Mouse (Mus musculus): ENCODE data around the gene Mt2. TPM values are rescaled to one million over a fixed set of nuclear protein-coding genes. Genes with fewer than 3 reads are reported as not detected.

The Mt2 gene
- polyA plus RNA-seq (2014; fragmentation: Illumina TruSeq; extraction: RNeasy Lipid Tissue Mini Kit (QIAGEN cat#74804); ENCODE audit: low read depth, low replicate concordance) = 9.5 TPM

DNA sequence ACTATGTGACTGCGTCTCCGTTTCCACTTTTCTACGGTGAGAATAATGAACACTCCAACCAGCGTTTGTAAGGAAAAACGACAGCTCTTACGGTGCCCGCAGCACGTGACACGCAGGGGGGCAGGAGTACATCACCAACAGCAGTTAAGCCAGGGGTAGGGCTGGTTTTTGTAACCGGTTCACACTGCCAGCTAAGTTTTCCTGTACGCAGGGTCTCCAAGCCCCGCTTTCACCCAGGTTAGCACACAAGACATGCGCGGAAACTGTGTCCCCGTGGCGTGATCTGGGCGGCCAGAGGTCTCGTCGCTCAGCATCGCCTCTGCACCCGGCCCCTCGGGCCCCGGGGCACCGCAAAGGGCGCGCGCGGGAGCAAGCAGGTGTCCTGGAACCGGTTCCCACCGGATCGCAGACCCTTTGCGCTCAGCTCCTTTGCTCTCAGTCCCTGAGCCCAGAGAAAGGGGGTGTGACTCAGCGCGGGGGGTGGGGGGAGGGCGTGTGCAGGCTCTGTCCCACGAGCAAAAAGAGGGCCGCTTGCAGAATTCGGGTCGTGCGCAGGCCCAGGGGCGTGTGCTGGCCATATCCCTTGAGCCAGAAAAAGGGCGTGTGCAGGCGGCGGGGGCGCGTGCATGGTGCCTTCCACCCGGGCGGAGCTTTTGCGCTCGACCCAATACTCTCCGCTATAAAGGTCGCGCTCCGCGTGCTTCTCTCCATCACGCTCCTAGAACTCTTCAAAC lies at the start of gene Mt2:
Gene Mt2 (plus strand): TSS at position 590 of the 734 bp plus-strand sequence.

DNA sequence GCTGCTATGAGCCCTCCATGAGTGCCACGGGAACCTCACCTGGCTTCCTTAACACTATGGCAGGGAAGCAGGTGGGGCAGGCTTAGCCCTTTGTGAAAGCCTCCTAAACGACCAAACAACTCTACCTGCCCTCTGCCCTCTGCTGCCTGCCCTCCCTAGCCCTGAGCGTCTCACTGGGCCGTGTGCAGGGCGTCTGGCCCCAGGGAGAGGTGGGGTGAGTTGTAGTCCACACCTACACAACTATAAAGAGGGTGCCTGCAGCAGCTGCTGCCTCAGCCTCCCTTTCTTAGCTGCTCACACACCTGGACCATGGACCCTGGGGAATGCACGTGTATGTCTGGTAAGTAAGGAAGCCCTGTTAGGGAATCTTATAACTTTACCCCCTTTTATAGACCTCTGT lies 35.5 kb upstream of the Mt2 start, which contains the start of gene Mt4:
Gene Mt4 (plus strand): TSS at position 265 of the 400 bp plus-strand sequence.

DNA sequence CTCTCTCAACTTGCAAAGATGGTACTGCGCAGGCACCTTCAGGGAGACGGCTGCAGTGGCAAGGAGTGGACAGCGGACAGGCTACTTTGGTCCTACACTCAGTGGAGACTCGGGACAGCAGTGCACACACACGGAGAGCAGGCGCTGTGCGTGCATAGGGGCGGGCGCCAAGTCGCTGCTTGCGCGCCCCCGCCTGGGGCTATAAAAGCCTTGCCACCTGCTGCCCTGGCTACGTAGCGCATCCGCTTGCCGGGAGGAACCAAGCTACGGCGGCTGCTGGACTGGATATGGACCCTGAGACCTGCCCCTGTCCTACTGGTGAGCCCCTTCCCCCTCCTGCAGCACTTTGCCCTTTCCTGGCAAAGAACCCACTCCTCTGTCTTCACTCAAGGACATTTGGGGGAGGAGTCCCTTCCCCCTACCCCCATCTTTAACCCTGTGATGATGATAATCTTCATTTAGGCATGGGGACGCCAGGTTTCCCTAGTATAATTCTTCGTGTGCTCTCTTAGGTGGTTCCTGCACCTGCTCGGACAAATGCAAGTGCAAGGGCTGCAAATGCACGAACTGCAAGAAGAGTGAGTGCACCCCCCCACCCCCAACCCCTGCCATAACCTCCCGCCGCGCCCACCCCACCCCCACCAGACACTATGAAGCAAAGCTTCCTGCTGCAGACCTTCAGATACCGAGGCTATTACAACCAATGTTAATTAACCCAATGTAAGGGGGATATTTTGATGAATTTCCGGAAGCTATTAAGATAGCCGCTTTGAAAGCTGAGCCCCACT lies 19.8 kb upstream of the Mt2 start, which contains the start of gene Mt3:
Gene Mt3 (plus strand): TSS at position 95 of the 788 bp plus-strand sequence.

GRCm38 (mm10) chr8:94178857-94179712 lies 6.6 kb downstream of the Mt2 start, which contains the start of gene Mt1:
Gene Mt1, plus strand, starts transcription at chr8:94179082.

DNA sequence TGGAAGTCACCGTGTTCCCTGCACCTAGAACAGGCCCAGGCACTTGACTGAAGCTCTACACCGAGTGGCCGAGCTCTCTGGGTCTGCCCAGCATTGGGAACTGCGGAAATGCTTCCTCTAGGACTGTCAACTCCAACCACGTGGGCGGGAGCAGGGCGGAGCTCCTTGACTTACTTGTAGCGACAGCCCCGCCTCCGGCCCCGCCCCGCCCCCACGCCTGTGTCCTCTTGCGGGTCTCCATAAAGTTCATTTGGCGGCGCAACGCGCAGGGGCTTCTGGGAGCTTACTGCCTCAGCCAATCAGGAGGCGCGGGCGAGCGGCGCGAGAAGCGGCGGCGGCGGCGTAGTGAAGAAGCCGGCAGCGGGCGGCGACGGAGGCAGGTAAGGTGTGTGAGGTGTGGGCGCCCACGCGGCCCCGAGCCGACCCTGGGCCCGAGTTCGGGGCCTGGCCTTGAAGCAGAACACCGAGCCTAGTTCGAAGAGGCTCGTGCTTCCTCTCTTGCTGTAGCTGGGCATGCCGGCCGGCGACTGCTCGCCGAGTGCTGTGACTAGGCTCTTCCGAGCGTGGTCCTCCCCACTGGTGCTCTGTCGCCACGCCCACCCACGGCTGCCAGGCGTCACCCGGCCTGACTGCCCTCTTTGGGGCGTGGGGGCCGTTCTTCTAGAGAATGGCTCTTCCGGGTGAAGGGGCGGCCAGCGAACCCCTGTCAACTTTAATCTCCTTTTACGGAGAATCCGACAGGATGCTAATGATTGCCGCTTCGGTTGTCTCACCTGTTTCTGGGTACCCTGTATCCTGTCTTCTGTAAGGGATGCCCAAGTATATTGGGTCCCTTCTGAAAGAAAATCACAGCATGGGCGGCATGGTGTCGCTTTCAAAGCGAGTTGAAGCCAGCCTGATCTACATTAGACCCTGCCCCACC lies 42.0 kb downstream of the Mt2 start, which contains the start of gene Nup93:
Gene Nup93 (plus strand): TSS at position 313 of the 922 bp plus-strand sequence.

Other genes with a start within 250 kb of the Mt2 start
- 190 TPM for gene Amfr, start 159.8 kb upstream of the Mt2 start, polyA plus RNA-seq (2014; fragmentation: Illumina TruSeq; extraction: RNeasy Lipid Tissue Mini Kit (QIAGEN cat#74804); ENCODE audit: low read depth, low replicate concordance)
- gene Nudt21, start 135.6 kb upstream of the Mt2 start, polyA plus RNA-seq (2014; fragmentation: Illumina TruSeq; extraction: RNeasy Lipid Tissue Mini Kit (QIAGEN cat#74804); ENCODE audit: low read depth, low replicate concordance) = 41.8 TPM
- 9.8 TPM for gene Ogfod1, start 135.5 kb upstream of the Mt2 start, polyA plus RNA-seq (2014; fragmentation: Illumina TruSeq; extraction: RNeasy Lipid Tissue Mini Kit (QIAGEN cat#74804); ENCODE audit: low read depth, low replicate concordance)
- 1.9 TPM for gene Bbs2, start 73.7 kb upstream of the Mt2 start, polyA plus RNA-seq (2014; fragmentation: Illumina TruSeq; extraction: RNeasy Lipid Tissue Mini Kit (QIAGEN cat#74804); ENCODE audit: low read depth, low replicate concordance)
- gene Mt4, start 35.5 kb upstream of the Mt2 start, polyA plus RNA-seq (2014; fragmentation: Illumina TruSeq; extraction: RNeasy Lipid Tissue Mini Kit (QIAGEN cat#74804); ENCODE audit: low read depth, low replicate concordance) = not detected
- gene Mt3, start 20.1 kb upstream of the Mt2 start, polyA plus RNA-seq (2014; fragmentation: Illumina TruSeq; extraction: RNeasy Lipid Tissue Mini Kit (QIAGEN cat#74804); ENCODE audit: low read depth, low replicate concordance) = not detected
- 10.4 TPM for gene Mt1, start 6.4 kb downstream of the Mt2 start, polyA plus RNA-seq (2014; fragmentation: Illumina TruSeq; extraction: RNeasy Lipid Tissue Mini Kit (QIAGEN cat#74804); ENCODE audit: low read depth, low replicate concordance)
- gene Nup93, start 41.9 kb downstream of the Mt2 start, polyA plus RNA-seq (2014; fragmentation: Illumina TruSeq; extraction: RNeasy Lipid Tissue Mini Kit (QIAGEN cat#74804); ENCODE audit: low read depth, low replicate concordance) = 4.3 TPM
- gene Slc12a3, start 156.5 kb downstream of the Mt2 start, polyA plus RNA-seq (2014; fragmentation: Illumina TruSeq; extraction: RNeasy Lipid Tissue Mini Kit (QIAGEN cat#74804); ENCODE audit: low read depth, low replicate concordance) = not detected
- 193 TPM for gene Herpud1, start 213.8 kb downstream of the Mt2 start, polyA plus RNA-seq (2014; fragmentation: Illumina TruSeq; extraction: RNeasy Lipid Tissue Mini Kit (QIAGEN cat#74804); ENCODE audit: low read depth, low replicate concordance)

Data from liver, adult 10 weeks (tissue).